Mouse (Mus musculus): ENCODE results near the gene Anks1b. TPM values are rescaled to one million over a fixed set of nuclear protein-coding genes. Genes with fewer than 3 reads are reported as not detected.

Anks1b gene
- polyA plus RNA-seq, 1 experiment from 2014 or later = 42.0 TPM

DNA sequence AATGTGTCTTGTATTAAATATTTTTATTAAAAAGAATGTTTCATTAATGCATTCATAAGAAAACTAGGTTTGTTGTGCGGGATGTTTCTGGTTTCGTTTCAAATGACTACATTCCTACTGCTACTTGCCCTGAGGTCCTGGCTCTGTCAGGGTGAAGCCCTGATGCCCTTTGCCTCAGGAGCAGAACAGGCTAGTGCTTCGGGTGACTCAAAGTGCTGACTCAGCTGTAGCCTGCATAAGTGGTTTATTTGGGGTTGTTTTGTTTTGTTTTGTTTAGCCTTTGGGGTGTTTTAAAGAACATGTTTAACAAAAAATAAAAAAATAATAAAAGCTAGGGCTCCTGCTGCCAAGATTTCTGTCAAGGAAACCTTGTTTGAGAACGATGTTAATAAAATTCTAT is 1097.3 kb downstream of the Anks1b start:
- H3K4me2 ChIP-seq = no peak overlapping the region
- no peak for ATAC-seq (ENCODE audit: low read depth)
- H3K9ac ChIP-seq = no peak overlapping the region
- WGBS = 35% methylated on average over 4 of the region's 4 CpGs
- no peaks in the 10 kb centered on the region for H3K36me3 ChIP-seq
- H3K9me3 ChIP-seq = no peaks in the 10 kb centered on the region
- H3K4me1 ChIP-seq (replicated peaks) = peaks cover 23% of the 10 kb centered on the region
- H3K27ac ChIP-seq (replicated peaks) = no peak overlapping the region
- no peak overlapping the region for H3K4me3 ChIP-seq
- peaks cover 46% of the 10 kb centered on the region for H3K27me3 ChIP-seq

- Histone ChIP-seq H3K27ac (replicated peaks) (no peak overlapping the region), H3K27me3 (peaks cover 12% of the 10 kb centered on the region), H3K4me2 (no peak overlapping the region), H3K4me3 (no peak overlapping the region), H3K36me3 (no peaks in the 10 kb centered on the region), H3K9me3 (no peaks in the 10 kb centered on the region), H3K4me1 (replicated peaks) (peaks cover 17% of the 10 kb centered on the region), H3K9ac (no peak overlapping the region)
- WGBS = 71% methylated on average over 2 of the region's 2 CpGs
- no peak for ATAC-seq (ENCODE audit: low read depth)
Measured at GRCm38 (mm10) chr10:90974084-90974483, 1100.8 kb downstream of the Anks1b start.

- Histone ChIP-seq H3K9ac (no peak overlapping the region), H3K9me3 (no peaks in the 10 kb centered on the region), H3K4me2 (no peak overlapping the region), H3K27me3 (peaks cover 8% of the 10 kb centered on the region), H3K4me1 (replicated peaks) (peaks cover 13% of the 10 kb centered on the region), H3K4me3 (no peak overlapping the region), H3K36me3 (no peaks in the 10 kb centered on the region), H3K27ac (replicated peaks) (no peak overlapping the region)
- ATAC-seq (ENCODE audit: low read depth) = no peak
- WGBS = 89% methylated on average over 6 of the region's 6 CpGs
Measured at GRCm38 (mm10) chr10:90974491-90974890, 1101.2 kb downstream of the Anks1b start.

GRCm38 (mm10) chr10:90981811-90982210 is 1108.5 kb downstream of the Anks1b start:
- 92% methylated on average over 4 of the region's 4 CpGs for WGBS
- no peak for ATAC-seq (ENCODE audit: low read depth)
- Histone ChIP-seq H3K27me3 (no peaks in the 10 kb centered on the region), H3K4me3 (no peak overlapping the region), H3K9me3 (no peaks in the 10 kb centered on the region), H3K27ac (replicated peaks) (no peak overlapping the region), H3K9ac (no peak overlapping the region), H3K4me1 (replicated peaks) (0 out of 2 replicates have a peak, but pooled peaks cover 6% of the 10 kb centered on the region), H3K4me2 (no peak overlapping the region), H3K36me3 (no peaks in the 10 kb centered on the region)

GRCm38 (mm10) chr10:90983046-90983445 is 1109.7 kb downstream of the Anks1b start:
- no peak overlapping the region for H3K4me2 ChIP-seq
- no peaks in the 10 kb centered on the region for H3K36me3 ChIP-seq
- H3K27ac ChIP-seq (replicated peaks) = no peak overlapping the region
- H3K4me1 ChIP-seq (replicated peaks) = 0 out of 2 replicates have a peak, but pooled peaks cover 6% of the 10 kb centered on the region
- WGBS = 85% methylated on average over 8 of the region's 8 CpGs
- no peak overlapping the region for H3K4me3 ChIP-seq
- no peak overlapping the region for H3K9ac ChIP-seq
- H3K9me3 ChIP-seq = no peaks in the 10 kb centered on the region
- no peak for ATAC-seq (ENCODE audit: low read depth)
- H3K27me3 ChIP-seq = no peaks in the 10 kb centered on the region

- Histone ChIP-seq H3K4me2 (no peak overlapping the region), H3K4me3 (no peak overlapping the region), H3K9ac (no peak overlapping the region), H3K9me3 (no peaks in the 10 kb centered on the region), H3K36me3 (peaks cover 31% of the 10 kb centered on the region), H3K4me1 (replicated peaks) (no peaks in the 10 kb centered on the region), H3K27me3 (no peaks in the 10 kb centered on the region), H3K27ac (replicated peaks) (no peak overlapping the region)
- no peak for ATAC-seq (ENCODE audit: low read depth)
- 91% methylated on average over 6 of the region's 6 CpGs for WGBS
Measured at GRCm38 (mm10) chr10:90990340-90990739, 1117.0 kb downstream of the Anks1b start.

GRCm38 (mm10) chr10:90992237-90992636 is 1118.9 kb downstream of the Anks1b start:
- Histone ChIP-seq H3K27ac (replicated peaks) (no peak overlapping the region), H3K9ac (no peak overlapping the region), H3K4me3 (no peak overlapping the region), H3K27me3 (no peaks in the 10 kb centered on the region), H3K9me3 (no peaks in the 10 kb centered on the region), H3K4me2 (no peak overlapping the region), H3K36me3 (peaks cover 48% of the 10 kb centered on the region), H3K4me1 (replicated peaks) (no peaks in the 10 kb centered on the region)
- WGBS = 88% methylated on average over 6 of the region's 6 CpGs
- no peak for ATAC-seq (ENCODE audit: low read depth)

GRCm38 (mm10) chr10:90993869-90994268 is 1120.6 kb downstream of the Anks1b start:
- H3K36me3 ChIP-seq = peaks cover 48% of the 10 kb centered on the region
- no peak overlapping the region for H3K27ac ChIP-seq (replicated peaks)
- 83% methylated on average over 5 of the region's 5 CpGs for WGBS
- no peak overlapping the region for H3K9ac ChIP-seq
- no peaks in the 10 kb centered on the region for H3K27me3 ChIP-seq
- ATAC-seq (ENCODE audit: low read depth) = no peak
- no peaks in the 10 kb centered on the region for H3K4me1 ChIP-seq (replicated peaks)
- no peak overlapping the region for H3K4me3 ChIP-seq
- no peaks in the 10 kb centered on the region for H3K9me3 ChIP-seq
- no peak overlapping the region for H3K4me2 ChIP-seq

DNA sequence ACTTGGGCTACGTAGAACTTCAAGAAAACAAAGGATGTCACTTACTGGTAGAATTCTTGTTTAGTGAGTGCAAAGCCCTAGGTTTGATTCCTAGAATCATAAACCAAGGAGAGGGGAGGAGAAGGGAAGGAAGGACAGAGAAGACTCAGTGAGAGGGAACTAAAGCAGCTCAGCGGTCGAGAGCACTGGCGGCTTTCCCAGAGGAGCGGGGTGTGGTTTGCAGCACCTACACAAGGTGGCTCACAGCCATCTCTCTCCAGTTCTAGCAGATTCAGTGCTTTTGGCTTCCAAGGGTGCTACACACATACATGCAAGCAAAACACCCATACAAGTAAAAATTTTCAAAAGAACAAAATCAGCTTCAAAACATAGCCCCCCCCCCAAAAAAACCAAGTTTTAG is 1126.6 kb downstream of the Anks1b start:
- Histone ChIP-seq H3K4me3 (no peak overlapping the region), H3K9ac (no peak overlapping the region), H3K36me3 (peaks cover 31% of the 10 kb centered on the region), H3K9me3 (no peaks in the 10 kb centered on the region), H3K4me2 (no peak overlapping the region), H3K27ac (replicated peaks) (no peak overlapping the region), H3K4me1 (replicated peaks) (no peaks in the 10 kb centered on the region), H3K27me3 (no peaks in the 10 kb centered on the region)
- no peak for ATAC-seq (ENCODE audit: low read depth)
- 87% methylated on average over 5 of the region's 5 CpGs for WGBS

DNA sequence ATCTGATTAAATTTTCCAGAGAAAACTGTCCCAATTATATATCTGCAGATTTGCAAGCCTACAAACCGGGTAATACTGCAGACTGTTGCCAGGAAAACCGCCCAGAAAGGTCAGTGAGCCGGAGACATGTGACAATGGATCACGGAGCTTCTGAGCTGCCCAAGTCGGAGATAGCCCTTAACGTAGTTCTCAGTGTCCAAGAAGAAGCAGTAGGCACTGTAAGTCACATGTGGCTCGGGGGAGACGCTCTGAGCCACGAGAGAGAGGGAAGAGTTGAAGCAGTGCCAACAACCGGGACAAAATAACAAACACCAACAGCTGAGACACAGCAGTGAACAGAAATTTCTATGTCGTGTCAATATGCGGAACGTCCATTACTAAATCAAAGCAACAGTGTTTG is 1128.1 kb downstream of the Anks1b start:
- H3K27me3 ChIP-seq = no peaks in the 10 kb centered on the region
- no peak overlapping the region for H3K4me2 ChIP-seq
- H3K9ac ChIP-seq = no peak overlapping the region
- H3K4me3 ChIP-seq = no peak overlapping the region
- peaks cover 18% of the 10 kb centered on the region for H3K36me3 ChIP-seq
- no peaks in the 10 kb centered on the region for H3K4me1 ChIP-seq (replicated peaks)
- ATAC-seq (ENCODE audit: low read depth) = no peak
- H3K27ac ChIP-seq (replicated peaks) = no peak overlapping the region
- 63% methylated on average over 13 of the region's 13 CpGs for WGBS
- H3K9me3 ChIP-seq = no peaks in the 10 kb centered on the region

DNA sequence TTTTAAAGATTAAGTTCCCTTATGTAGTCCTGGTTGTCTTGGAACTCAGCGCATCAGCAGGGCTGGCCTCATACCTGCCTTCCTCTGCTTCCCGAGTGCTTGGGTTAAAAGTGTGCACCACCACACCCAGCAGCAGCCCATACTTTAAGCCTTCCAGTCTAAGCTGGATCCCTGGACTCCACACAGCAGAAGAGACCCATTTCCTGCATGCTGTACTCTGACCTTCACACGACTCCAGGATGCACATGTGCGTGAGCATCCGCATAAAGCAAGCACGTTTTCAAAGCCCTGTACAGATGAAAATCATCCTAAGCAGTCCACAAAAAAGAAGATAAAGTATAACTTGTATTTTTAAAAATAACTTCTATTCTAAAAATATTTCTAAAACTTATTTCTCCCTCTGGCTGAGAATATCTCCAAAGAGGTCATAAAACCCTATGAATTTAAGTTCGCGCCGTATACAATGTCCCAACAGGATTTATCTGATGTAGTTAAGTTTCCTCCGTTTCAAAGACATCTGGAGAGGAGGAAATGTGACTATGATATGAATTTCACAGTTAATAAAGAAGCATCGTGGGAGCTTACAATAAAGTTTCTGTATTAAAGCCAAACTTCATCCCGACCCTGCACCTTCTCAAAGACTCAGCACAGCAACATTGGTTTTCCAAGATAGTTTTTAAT is 1132.7 kb downstream of the Anks1b start:
- ATAC-seq (ENCODE audit: low read depth) = no peak
- no peaks in the 10 kb centered on the region for H3K27me3 ChIP-seq
- no peak overlapping the region for H3K4me3 ChIP-seq
- no peaks in the 10 kb centered on the region for H3K4me1 ChIP-seq (replicated peaks)
- H3K27ac ChIP-seq (replicated peaks) = no peak overlapping the region
- no peak overlapping the region for H3K9ac ChIP-seq
- H3K36me3 ChIP-seq = peaks cover 24% of the 10 kb centered on the region
- no peaks in the 10 kb centered on the region for H3K9me3 ChIP-seq
- H3K4me2 ChIP-seq = no peak overlapping the region
- WGBS = 87% methylated on average over 12 of the region's 12 CpGs

Measured in neural tube, embryonic 13.5 days (tissue).